ENCODE assay signal across 8 mouse cellular contexts in the genomic region with DNA sequence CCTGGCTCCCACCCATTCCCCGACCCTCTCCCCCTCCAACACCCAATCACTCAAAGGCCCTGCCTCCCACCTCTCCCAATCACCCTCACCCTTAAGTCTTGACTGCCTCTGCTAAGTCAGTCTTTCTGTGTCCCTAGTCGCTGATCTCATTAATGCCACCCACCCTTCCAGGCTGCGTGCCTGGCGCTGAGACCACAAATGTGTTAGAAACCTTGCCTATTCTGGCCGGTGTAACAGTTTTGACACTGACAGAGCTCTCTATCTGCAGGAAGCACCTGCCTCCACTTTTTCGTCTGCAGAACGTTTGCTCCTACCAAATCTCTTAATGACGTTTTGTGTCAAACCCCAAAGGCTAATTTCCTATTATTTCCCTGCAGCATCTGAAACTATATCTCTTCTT. TPM values are rescaled to one million over a fixed set of nuclear protein-coding genes. Genes with fewer than 3 reads are reported as not detected.
A peak's percentile ranks its signal among the peaks of the same experiment; 100 is the strongest.
DNase-seq lines count a peak whose midpoint lies in the region; ATAC-seq and TF ChIP-seq lines count a peak whose summit lies in the region.

No protein-coding gene starts in this region.

- H3K36me3 ChIP-seq in intestine, embryonic 14.5 days (ENCODE audit: control insufficient read depth, insufficient read depth, low read length): no peaks in the 10 kb centered on the region
- H3K36me3 ChIP-seq in neural tube, embryonic 12.5 days: no peaks in the 10 kb centered on the region

- no peak overlapping the region for H3K9ac ChIP-seq in intestine, embryonic 14.5 days (ENCODE audit: low read length)
- peak overlapping the region; percentile 97; the same call in 1 of the 2 replicates for H3K9ac ChIP-seq in neural tube, embryonic 12.5 days

- WGBS in intestine, embryonic 14.5 days: 8% methylated on average over 8 of the region's 8 CpGs
- WGBS in neural tube, embryonic 12.5 days: 9% methylated on average over 8 of the region's 8 CpGs

- peaks cover 36% of the 10 kb centered on the region for H3K4me1 ChIP-seq in intestine, embryonic 14.5 days (replicated peaks; ENCODE audit: control insufficient read depth, insufficient read depth, low read length)
- H3K4me1 ChIP-seq in neural tube, embryonic 12.5 days: peaks cover 34% of the 10 kb centered on the region

- no peak; the same call in 1 of the 2 replicates for TF ChIP-seq CTCF in layer of hippocampus, adult 2 months (conservative IDR thresholded peaks at IDR 0.05)

- no peaks in the 10 kb centered on the region for H3K27me3 ChIP-seq in intestine, embryonic 14.5 days (replicated peaks; ENCODE audit: control insufficient read depth, insufficient read depth, low read length)
- H3K27me3 ChIP-seq in neural tube, embryonic 12.5 days (replicated peaks): no peaks in the 10 kb centered on the region

- H3K4me2 ChIP-seq in intestine, embryonic 14.5 days (ENCODE audit: low read length): peak overlapping the region; percentile 64
- peak overlapping the region; percentile 74 for H3K4me2 ChIP-seq in neural tube, embryonic 12.5 days (replicated peaks)

- H3K4me3 ChIP-seq in layer of hippocampus, adult 2 months: peak overlapping the region; percentile 88
- peak overlapping the region; percentile 91; the same call in 1 of the 2 replicates for H3K4me3 ChIP-seq in intestine, embryonic 14.5 days (ENCODE audit: low read depth, low read length)
- peak overlapping the region; percentile 94; the same call in 1 of the 2 replicates for H3K4me3 ChIP-seq in neural tube, embryonic 12.5 days

- no peak for DNase-seq in layer of hippocampus, adult 2 months (ENCODE audit: low spot score in 2 of 2)
- no peak for DNase-seq in layer of hippocampus, adult 9-10 months (ENCODE audit: low spot score)
- DNase-seq in intestine, embryonic 14.5 days (ENCODE audit: low spot score): no peak
- no peak for DNase-seq in layer of hippocampus, postnatal 10 days (ENCODE audit: low spot score in 2 of 2)
- no peak for DNase-seq in kidney, postnatal 36 days
- DNase-seq in left cerebral cortex, adult 11 months (ENCODE audit: low spot score): no peak

- no peaks in the 10 kb centered on the region for H3K9me3 ChIP-seq in intestine, embryonic 14.5 days (ENCODE audit: control insufficient read depth, low read length)
- no peaks in the 10 kb centered on the region for H3K9me3 ChIP-seq in neural tube, embryonic 12.5 days

- H3K27ac ChIP-seq in layer of hippocampus, adult 2 months: peak overlapping the region; percentile 94
- no peak overlapping the region for H3K27ac ChIP-seq in intestine, embryonic 14.5 days (ENCODE audit: low read depth)
- H3K27ac ChIP-seq in neural tube, embryonic 12.5 days: peak overlapping the region; percentile 93; the same call in 1 of the 2 replicates

- ATAC-seq in common myeloid progenitor, adult 5-6 weeks (replicated peaks; ENCODE audit: low read depth, poor library complexity, severe bottlenecking): peak; percentile 70
- ATAC-seq in intestine, embryonic 14.5 days (replicated peaks; ENCODE audit: low FRiP score, low TSS enrichment, low read depth): no peak
- no peak for ATAC-seq in neural tube, embryonic 12.5 days (ENCODE audit: low FRiP score, low read depth)

RNA-seq across cellular contexts. Expression of a gene that starts 0.5 kb away (rescaled TPM):
- total RNA-seq in layer of hippocampus, adult 2 months (2021): 10 to 100 TPM; 63.1 to 64.0 TPM
- 30.8 and 37.4 TPM in 2 replicates for total RNA-seq in common myeloid progenitor, adult 5-6 weeks (2017)
- polyA plus RNA-seq in intestine, embryonic 14.5 days (2014; fragmentation: Nextera tagmentation; extraction: Ambion mirVana): 8.0 and 8.9 TPM in 2 replicates
- polyA plus RNA-seq in neural tube, embryonic 12.5 days (2016; fragmentation: Nextera tagmentation; extraction: Ambion mirVana): 18.4 and 19.7 TPM in 2 replicates
- total RNA-seq in layer of hippocampus, postnatal 10 days (2021): 10 to 100 TPM; 80.6 to 83.2 TPM

RNA-seq across cellular contexts. Expression of a gene that starts 39.6 kb away (rescaled TPM):
- 10 to 100 TPM; 39.3 to 50.5 TPM for total RNA-seq in layer of hippocampus, adult 2 months (2021)
- total RNA-seq in common myeloid progenitor, adult 5-6 weeks (2017): 8.7 and 12.8 TPM in 2 replicates
- 12.3 and 13.2 TPM in 2 replicates for polyA plus RNA-seq in intestine, embryonic 14.5 days (2014; fragmentation: Nextera tagmentation; extraction: Ambion mirVana)
- 17.2 and 18.6 TPM in 2 replicates for polyA plus RNA-seq in neural tube, embryonic 12.5 days (2016; fragmentation: Nextera tagmentation; extraction: Ambion mirVana)
- total RNA-seq in layer of hippocampus, postnatal 10 days (2021): 10 to 100 TPM; 29.0 to 36.1 TPM
